ENCODE assay signal across 14 mouse cellular contexts in genomic region chr7:80446221-80446878, GRCm38 (mm10). TPM values are rescaled to one million over a fixed set of nuclear protein-coding genes. Genes with fewer than 3 reads are reported as not detected.
DNase-seq lines count a peak whose midpoint lies in the region; ATAC-seq and TF ChIP-seq lines count a peak whose summit lies in the region.
"Had no signal": no experiment of that assay in that cellular context is flagged by ENCODE, and none has a peak within 500 bp of the region (broad histone marks: within the 10 kb centered on the region; RNA-seq: fewer than 3 reads in every experiment).

No protein-coding gene starts in this region.

- no peaks in the 10 kb centered on the region for H3K27me3 ChIP-seq in heart, adult 2 months (ENCODE audit: control insufficient read depth, insufficient read depth, low read length)
- no peaks in the 10 kb centered on the region for H3K27me3 ChIP-seq in megakaryocyte, embryonic 14.5 days (replicated peaks)
- no peaks in the 10 kb centered on the region for H3K27me3 ChIP-seq in heart, embryonic 16.5 days (ENCODE audit: control insufficient read depth, insufficient read depth, low read length)
- H3K27me3 ChIP-seq: Patski had no signal

- TF ChIP-seq EP300 in heart, adult 2 months (IDR thresholded peaks at IDR 0.05; ENCODE audit: insufficient read depth, low read depth, low read length), result 0 out of 2 replicates have a peak, but pooled peaks have one; percentile 34

- ATAC-seq in megakaryocyte, adult 5-6 weeks (ENCODE audit: poor library complexity, severe bottlenecking), result no peak
- no peak for ATAC-seq in heart, embryonic 16.5 days (replicated peaks; ENCODE audit: extremely low read depth, insufficient read depth, low FRiP score)
- ATAC-seq: Patski had no signal

- no peaks in the 10 kb centered on the region for H3K9me3 ChIP-seq in megakaryocyte, embryonic 14.5 days
- H3K9me3 ChIP-seq in heart, embryonic 16.5 days (replicated peaks; ENCODE audit: control insufficient read depth, low read length), result no peaks in the 10 kb centered on the region
- H3K9me3 ChIP-seq: hindbrain, embryonic 10.5 days had no signal

- H3K4me3 ChIP-seq in heart, adult 2 months, result no peak overlapping the region
- H3K4me3 ChIP-seq in megakaryocyte, embryonic 14.5 days (replicated peaks), result peak overlapping the region; percentile 91
- no peak overlapping the region for H3K4me3 ChIP-seq in heart, embryonic 16.5 days (ENCODE audit: low read length)
- H3K4me3 ChIP-seq: hindbrain, embryonic 10.5 days; myocyte had no signal

- TF ChIP-seq POLR2A in heart, adult 2 months (IDR thresholded peaks at IDR 0.05; ENCODE audit: insufficient read depth, low read depth, low read length), result no peak

- no peaks in the 10 kb centered on the region for H3K36me3 ChIP-seq in heart, adult 2 months (ENCODE audit: control insufficient read depth, insufficient read depth, low read length)
- H3K36me3 ChIP-seq in megakaryocyte, embryonic 14.5 days (replicated peaks; ENCODE audit: low read length), result peaks cover 7% of the 10 kb centered on the region
- H3K36me3 ChIP-seq in heart, embryonic 16.5 days (ENCODE audit: control insufficient read depth, insufficient read depth), result no peaks in the 10 kb centered on the region

- H3K4me1 ChIP-seq in heart, adult 2 months (ENCODE audit: control insufficient read depth, insufficient read depth, low read length), result peaks cover 17% of the 10 kb centered on the region
- peaks cover 97% of the 10 kb centered on the region for H3K4me1 ChIP-seq in megakaryocyte, embryonic 14.5 days
- H3K4me1 ChIP-seq in heart, embryonic 16.5 days (ENCODE audit: control insufficient read depth, insufficient read depth, low read length), result peaks cover 43% of the 10 kb centered on the region

- 60% methylated on average over 7 of the region's 7 CpGs for WGBS in heart, adult 2 months
- 44% methylated on average over 7 of the region's 7 CpGs for WGBS in heart, embryonic 16.5 days

- H3K27ac ChIP-seq in heart, adult 2 months, result peak overlapping the region; percentile 69
- H3K27ac ChIP-seq in heart, embryonic 16.5 days (ENCODE audit: low read length), result peak overlapping the region; percentile 87
- H3K27ac ChIP-seq: hindbrain, embryonic 10.5 days had no signal

- no peak for TF ChIP-seq CTCF in heart, adult 2 months (IDR thresholded peaks at IDR 0.05)

- H3K79me2 ChIP-seq in heart, adult 2 months (replicated peaks; ENCODE audit: control insufficient read depth, insufficient read depth, low read length), result no peaks in the 10 kb centered on the region

- no peak overlapping the region for H3K4me2 ChIP-seq in heart, embryonic 16.5 days (ENCODE audit: low read depth, low read length)

- no peak for DNase-seq in heart, adult 2 months
- no peak for DNase-seq in heart, postnatal 4 days
- DNase-seq in lung, postnatal 36 days, result peak; percentile 41
- DNase-seq in MN1 (ENCODE audit: low spot score), result no peak
- no peak for DNase-seq in kidney, adult 11 months
- DNase-seq: cerebellum, adult 2 months; kidney, adult 18-20 months; right cerebral cortex, postnatal 25 days had no signal

- intact Hi-C loops in heart, adult 2 months (cut with DNase I), result no loop called here

- no peak overlapping the region for H3K9ac ChIP-seq in heart, adult 2 months (ENCODE audit: low read depth, low read length)
- peak overlapping the region; percentile 11 for H3K9ac ChIP-seq in heart, embryonic 16.5 days (ENCODE audit: low read length)

RNA-seq across cellular contexts. Expression of gene Furin, which starts 41.1 kb away (rescaled TPM):
- 100 to 1,000 TPM; 108 to 129 TPM for total RNA-seq in heart, adult 2 months (2021)
- 64.9 and 79.4 TPM in 2 replicates for polyA plus RNA-seq in heart, adult 2 months (2012; rRNA removed)
- total RNA-seq in heart, postnatal 4 days (2021), result 100 to 1,000 TPM; 104 to 113 TPM
- polyA plus RNA-seq in megakaryocyte, embryonic 14.5 days (2012; ENCODE audit: insufficient read depth, low replicate concordance), result 72.7 and 125 TPM in 2 replicates
- total RNA-seq in megakaryocyte, adult 5-6 weeks (2015), result 28.0 and 34.1 TPM in 2 replicates
- total RNA-seq in megakaryocyte, adult 5-6 weeks (2017), result 13.8 and 21.3 TPM in 2 replicates
- polyA plus RNA-seq in heart, embryonic 16.5 days (2015; fragmentation: Nextera tagmentation; extraction: Ambion mirVana), result 11.0 and 14.3 TPM in 2 replicates

RNA-seq across cellular contexts. Expression of gene Fes, which starts 58.6 kb away (rescaled TPM):
- 1 to 10 TPM; 8.9 to 9.8 TPM for total RNA-seq in heart, adult 2 months (2021)
- polyA plus RNA-seq in heart, adult 2 months (2012; rRNA removed), result 15.4 and 17.3 TPM in 2 replicates
- 10 to 100 TPM; 16.4 to 21.5 TPM for total RNA-seq in heart, postnatal 4 days (2021)
- 42.2 and 53.1 TPM in 2 replicates for polyA plus RNA-seq in megakaryocyte, embryonic 14.5 days (2012; ENCODE audit: insufficient read depth, low replicate concordance)
- total RNA-seq in megakaryocyte, adult 5-6 weeks (2015), result 260 and 265 TPM in 2 replicates
- total RNA-seq in megakaryocyte, adult 5-6 weeks (2017), result 252 and 267 TPM in 2 replicates
- 14.1 and 15.4 TPM in 2 replicates for polyA plus RNA-seq in heart, embryonic 16.5 days (2015; fragmentation: Nextera tagmentation; extraction: Ambion mirVana)

Comparison
In these comparisons a context has a peak if more than half of its experiments do, and no peak if none do; other contexts are left out.
1. RNA of gene Fes, which starts 58.6 kb away (total RNA-seq): 252 to 267 TPM in megakaryocyte, adult 5-6 weeks; 16.4 to 21.5 TPM in heart, postnatal 4 days and 8.9 to 9.8 TPM in heart, adult 2 months; every median in the first group is over 10 times any median in the second.